Mouse (Mus musculus): ENCODE measurements at regions not wholly inside any gene's neighbourhood (a gene's known extent, or its start where the extent isn't known, plus 50 kb on each side); places are given as distances from the start of the nearest gene placed in this dataset.
A peak's percentile ranks its signal among the peaks of the same experiment; 100 is the strongest.

DNA sequence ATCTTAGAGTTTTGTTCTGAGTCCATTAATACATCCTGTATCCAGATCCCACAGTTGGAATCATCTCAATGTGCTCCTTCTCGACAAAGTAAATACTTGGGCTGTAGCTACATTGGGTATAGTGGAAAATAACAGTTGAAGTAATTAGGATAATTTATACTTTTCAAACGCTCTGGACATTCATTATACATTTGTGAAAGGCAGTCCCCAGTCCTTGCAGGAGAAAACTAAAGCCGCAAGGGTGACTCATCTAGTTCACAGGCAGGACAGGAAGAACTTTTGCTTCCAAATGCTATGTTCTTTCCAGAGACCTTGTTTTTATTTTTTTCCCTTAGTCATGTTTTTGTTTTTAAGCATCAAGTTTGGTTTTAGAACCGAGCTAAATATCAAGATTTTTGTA is 218.8 kb downstream of the Gpr37 start:
- peak; percentile 24 for DNase-seq (ENCODE audit: low read depth, low spot score)

- DNase-seq (ENCODE audit: low read depth, low spot score), result peak; percentile 62
Observed at GRCm38 (mm10) chr6:25463011-25463410, 227.5 kb downstream of the Gpr37 start.

DNA sequence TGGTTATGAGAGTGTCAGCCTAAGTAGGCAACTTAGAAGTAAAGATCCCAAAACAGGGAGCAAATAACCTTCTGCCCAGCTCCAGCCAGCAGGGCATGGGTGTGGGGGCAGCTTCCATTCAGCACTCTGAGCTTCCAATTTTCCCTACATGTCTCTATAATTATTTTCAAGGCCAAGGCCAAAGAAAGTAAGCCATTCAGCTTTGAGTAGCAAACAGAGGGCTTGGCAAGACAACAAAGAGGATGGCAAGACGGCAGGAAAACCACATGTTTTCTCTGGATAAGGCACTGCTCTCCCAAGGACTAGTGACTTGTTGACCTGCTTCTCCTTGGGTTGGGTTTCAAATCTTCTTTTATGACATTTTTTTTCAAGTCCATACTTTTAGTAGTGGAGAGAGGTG is 240.1 kb downstream of the Gpr37 start:
- no peak for DNase-seq (ENCODE audit: low read depth, low spot score)

- DNase-seq (ENCODE audit: low read depth, low spot score), result peak; percentile 18
Observed at GRCm38 (mm10) chr6:25449968-25450367, 240.6 kb downstream of the Gpr37 start.

- DNase-seq (ENCODE audit: low read depth, low spot score), result no peak
Observed at GRCm38 (mm10) chr6:25445351-25445940, 245.1 kb downstream of the Gpr37 start.

GRCm38 (mm10) chr6:25444092-25444491 is 246.4 kb downstream of the Gpr37 start:
- DNase-seq (ENCODE audit: low read depth, low spot score), result no peak

- peak; percentile 73 for DNase-seq (ENCODE audit: low read depth, low spot score)
Observed at GRCm38 (mm10) chr6:25443681-25444080, 246.8 kb downstream of the Gpr37 start.

GRCm38 (mm10) chr6:25442096-25442495 is 248.4 kb downstream of the Gpr37 start:
- no peak for DNase-seq (ENCODE audit: low read depth, low spot score)

DNA sequence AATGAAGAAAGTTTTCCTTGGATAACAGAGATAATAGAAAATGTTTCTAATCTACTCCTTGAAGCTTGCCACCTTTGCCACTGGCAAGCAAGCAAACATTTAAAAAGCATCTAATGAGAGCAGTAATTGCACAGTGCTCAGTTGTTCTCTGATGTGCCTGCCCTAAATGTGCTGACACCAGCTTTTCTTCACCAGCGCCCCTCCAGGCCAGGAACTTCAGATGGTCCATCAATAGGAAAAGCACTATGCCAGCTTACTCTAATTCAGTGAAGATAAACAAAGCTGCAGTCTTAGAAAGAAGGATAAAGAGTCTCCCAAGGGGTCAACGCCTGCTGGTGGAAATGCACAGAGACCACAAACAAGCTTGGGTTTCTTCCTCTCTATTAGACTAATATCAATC is 252.7 kb downstream of the Gpr37 start:
- no peak for DNase-seq (ENCODE audit: low read depth, low spot score)

DNA sequence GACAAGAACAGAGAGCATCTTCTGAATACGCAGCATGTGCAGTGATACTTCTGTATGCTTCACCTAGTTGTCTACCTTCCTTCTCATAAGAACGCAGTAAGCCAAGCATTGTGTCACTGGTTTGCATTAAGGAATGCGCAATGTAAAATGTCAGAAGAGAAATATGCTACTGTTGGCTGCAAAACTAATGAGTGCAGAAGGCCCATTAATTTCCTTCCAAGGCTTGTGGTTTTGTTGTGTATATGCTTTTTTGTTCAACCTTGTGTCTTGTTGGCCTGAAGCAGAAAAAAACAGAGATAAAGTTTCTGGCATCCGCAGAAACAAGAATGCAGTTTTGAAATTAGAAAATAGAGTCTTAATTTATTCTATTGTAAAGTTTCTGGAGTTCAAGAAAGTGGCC is 261.5 kb downstream of the Gpr37 start:
- no peak for DNase-seq (ENCODE audit: low read depth, low spot score)

DNA sequence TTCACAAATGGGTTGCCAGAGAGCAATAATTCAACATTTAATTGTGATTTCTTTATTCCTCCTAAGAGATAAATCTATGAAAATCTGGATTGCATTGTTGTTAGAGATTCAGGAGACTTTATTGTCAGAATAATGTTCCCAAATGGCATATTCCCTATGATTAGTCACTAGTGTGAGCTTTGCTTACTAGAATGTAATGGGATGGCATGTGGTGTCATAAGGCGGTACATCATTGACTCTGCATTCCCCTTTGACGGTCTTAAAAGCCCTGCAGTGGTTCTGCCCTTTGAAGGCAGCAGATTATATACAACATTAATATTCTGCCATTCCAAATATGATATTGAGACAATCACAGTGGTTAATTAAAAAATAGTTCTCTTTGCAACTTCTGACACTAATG is 271.7 kb downstream of the Gpr37 start:
- DNase-seq (ENCODE audit: low read depth, low spot score), result no peak

GRCm38 (mm10) chr6:25389841-25390240 is 300.7 kb downstream of the Gpr37 start:
- DNase-seq (ENCODE audit: low read depth, low spot score), result no peak

Data from brain, adult 2 months (tissue).